In the genomic region with DNA sequence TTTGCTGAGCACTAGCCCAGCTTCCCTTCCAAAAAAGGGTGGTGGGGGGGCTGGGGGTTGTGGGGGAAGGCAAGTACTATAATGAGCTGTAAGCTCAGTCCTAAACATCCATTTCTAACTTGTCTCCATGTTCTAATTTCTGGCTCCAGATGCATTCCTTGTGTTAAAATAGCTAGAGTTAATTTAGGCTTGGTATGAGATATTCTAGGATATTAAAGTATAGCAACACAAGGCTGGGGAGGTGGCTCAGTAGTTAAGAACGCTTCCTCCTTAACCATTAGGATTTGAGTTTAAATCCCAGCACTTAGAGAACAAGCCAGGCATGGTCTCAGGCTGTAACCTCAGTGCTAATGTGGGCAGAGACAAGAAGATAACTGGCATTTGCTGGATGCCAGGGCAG, we compare ENCODE assay signal across 20 mouse cellular contexts. TPM values are rescaled to one million over a fixed set of nuclear protein-coding genes. Genes with fewer than 3 reads are reported as not detected.
DNase-seq lines count a peak whose midpoint lies in the region; TF ChIP-seq lines count a peak whose summit lies in the region.
"Had no signal": no experiment of that assay in that cellular context is flagged by ENCODE, and none has a peak within 500 bp of the region (broad histone marks: within the 10 kb centered on the region; RNA-seq: fewer than 3 reads in every experiment).

No protein-coding gene starts in this region.

- H3K4me1 ChIP-seq in heart, embryonic 10.5 days, result no peaks in the 10 kb centered on the region
- H3K4me1 ChIP-seq in cortical plate, adult 2 months (ENCODE audit: control insufficient read depth, insufficient read depth, low read length), result peaks cover 3% of the 10 kb centered on the region; the same call in 1 of the 2 replicates
- H3K4me1 ChIP-seq: embryonic facial prominence, embryonic 13.5 days; embryonic facial prominence, embryonic 15.5 days; forebrain, embryonic 10.5 days; forebrain, embryonic 12.5 days had no signal

- no peak overlapping the region for H3K4me3 ChIP-seq in heart, embryonic 10.5 days
- H3K4me3 ChIP-seq in cortical plate, adult 2 months (ENCODE audit: insufficient read depth, low read length), result no peak overlapping the region
- H3K4me3 ChIP-seq: embryonic facial prominence, embryonic 13.5 days; embryonic facial prominence, embryonic 15.5 days; erythroblast, embryonic 14.5 days; forebrain, embryonic 10.5 days; forebrain, embryonic 12.5 days had no signal

- H3K27ac ChIP-seq in heart, embryonic 10.5 days, result no peak overlapping the region
- H3K27ac ChIP-seq in cortical plate, adult 2 months (ENCODE audit: insufficient read depth, low read length), result peak overlapping the region; percentile 66; the same call in 1 of the 2 replicates
- H3K27ac ChIP-seq: embryonic facial prominence, embryonic 13.5 days; embryonic facial prominence, embryonic 15.5 days; forebrain, embryonic 10.5 days; forebrain, embryonic 12.5 days had no signal

- peak; percentile 15 for DNase-seq in heart, adult 11 months
- no peak for DNase-seq in heart, embryonic 10.5 days (ENCODE audit: low spot score)
- peak; percentile 54 for DNase-seq in brain, adult 2 months (ENCODE audit: low read depth, low spot score)
- DNase-seq in cerebellum, postnatal 4 days (ENCODE audit: low spot score in 2 of 2), result no peak
- no peak for DNase-seq in lung, postnatal 25 days (ENCODE audit: low spot score)
- DNase-seq: adrenal gland, adult 2 months; adrenal gland, postnatal 10 days; adrenal gland, postnatal 25 days; cerebellum, adult 11-12 months; cerebellum, adult 8-10 months; cerebellum, adult 9-11 months; cerebellum, postnatal 14 days; cerebellum, postnatal 36 days; embryo, embryonic 11 days had no signal

- H3K27me3 ChIP-seq in heart, embryonic 10.5 days (ENCODE audit: insufficient read depth, poor library complexity, severe bottlenecking), result no peaks in the 10 kb centered on the region
- H3K27me3 ChIP-seq: embryonic facial prominence, embryonic 13.5 days; embryonic facial prominence, embryonic 15.5 days; forebrain, embryonic 12.5 days had no signal

- TF ChIP-seq CTCF in cortical plate, adult 2 months (IDR thresholded peaks at IDR 0.05; ENCODE audit: extremely low read depth, insufficient read depth, low read length), result no peak

- no peak for TF ChIP-seq POLR2A in cortical plate, adult 2 months (IDR thresholded peaks at IDR 0.05; ENCODE audit: extremely low read depth, insufficient read depth, low read length)

- 66% methylated on average over 1 of the region's 1 CpGs for WGBS in heart, embryonic 10.5 days

- H3K36me3 ChIP-seq in heart, embryonic 10.5 days, result no peaks in the 10 kb centered on the region
- H3K36me3 ChIP-seq: embryonic facial prominence, embryonic 13.5 days; embryonic facial prominence, embryonic 15.5 days; forebrain, embryonic 10.5 days; forebrain, embryonic 12.5 days had no signal

- no peaks in the 10 kb centered on the region for H3K9me3 ChIP-seq in heart, embryonic 10.5 days
- H3K9me3 ChIP-seq: embryonic facial prominence, embryonic 13.5 days; embryonic facial prominence, embryonic 15.5 days; forebrain, embryonic 10.5 days; forebrain, embryonic 12.5 days had no signal

RNA-seq across cellular contexts. Expression of gene Rpl5, which starts 4.0 kb away (rescaled TPM):
- polyA plus RNA-seq in heart, embryonic 10.5 days (2016; fragmentation: Nextera tagmentation; extraction: Ambion mirVana), result 61.9 and 78.8 TPM in 2 replicates
- 82.5 and 92.9 TPM in 2 replicates for polyA plus RNA-seq in cortical plate, adult 2 months (2012; rRNA removed)

RNA-seq across cellular contexts. Expression of gene Evi5, which starts 21.4 kb away (rescaled TPM):
- 43.3 and 53.9 TPM in 2 replicates for polyA plus RNA-seq in heart, embryonic 10.5 days (2016; fragmentation: Nextera tagmentation; extraction: Ambion mirVana)
- 56.9 and 64.6 TPM in 2 replicates for polyA plus RNA-seq in cortical plate, adult 2 months (2012; rRNA removed)

Comparison
In these comparisons a context has a peak if more than half of its experiments do, and no peak if none do; other contexts are left out.
1. DNase-seq: peak in heart, adult 11 months (single experiment) and brain, adult 2 months (single experiment); none in heart, embryonic 10.5 days (single experiment), cerebellum, postnatal 4 days (0 of 2) and lung, postnatal 25 days (single experiment).